Mouse (Mus musculus) CH12.LX (cell line): ENCODE data around the gene Sema3b. TPM values are rescaled to one million over a fixed set of nuclear protein-coding genes. Genes with fewer than 3 reads are reported as not detected.

Experiments used
- DNase-seq: peaks from one replicate; pipeline ENCODE4 v3.0.0-alpha.2; 2013; ENCODE audit errors: extremely low read depth
- H3K27ac ChIP-seq: 2 replicates; pipeline ENCODE4 v1.5.1; 2012; ENCODE audit warnings: low read depth, mild to moderate bottlenecking, control low read depth, moderate library complexity; ENCODE audit not compliant: insufficient read depth
- H3K27me3 ChIP-seq: replicated peaks from 2 replicates; pipeline ENCODE3; 2012; ENCODE audit warnings: inconsistent platforms
- H3K36me3 ChIP-seq, 2 experiments: replicated peaks in 1 of 2; 2 replicates each; pipeline versions ENCODE3 to v1.6.1; 2012; ENCODE audit warnings: inconsistent platforms in 1 of 2, low read length in 1 of 2, mild to moderate bottlenecking in 1 of 2, mixed read lengths in 1 of 2, moderate library complexity in 1 of 2; ENCODE audit not compliant: control insufficient read depth in 1 of 2, insufficient read depth in 1 of 2
- H3K4me1 ChIP-seq, 2 experiments: 2 replicates each; pipeline ENCODE4 v1.6.1; 2012; ENCODE audit warnings: inconsistent platforms in 1 of 2, moderate library complexity in 1 of 2; ENCODE audit not compliant: insufficient read depth in 2 of 2, control insufficient read depth in 1 of 2
- H3K4me2 ChIP-seq: 2 replicates; pipeline ENCODE4 v1.6.1; 2012; ENCODE audit warnings: low read depth, mild to moderate bottlenecking, control low read depth; ENCODE audit not compliant: poor library complexity, insufficient read depth, severe bottlenecking
- H3K4me3 ChIP-seq, 3 experiments: fragments of 150-350 bp in 1 of 3; sonication (generic) in 1 of 3; replicated peaks in 1 of 3; 2 replicates each; pipeline versions ENCODE3 to v1.5.1; 2011 to 2012; ENCODE audit warnings: low read depth in 2 of 3, low read length in 2 of 3, mild to moderate bottlenecking in 2 of 3, moderate library complexity in 2 of 3, control low read depth in 1 of 3, improper control_type of control experiment in 1 of 3, inconsistent platforms in 1 of 3, mixed read lengths in 1 of 3; ENCODE audit not compliant: poor library complexity in 1 of 3
- H3K79me2 ChIP-seq: replicated peaks from 2 replicates; pipeline ENCODE4 v1.6.1; 2012; ENCODE audit warnings: mild to moderate bottlenecking, moderate library complexity; ENCODE audit not compliant: control insufficient read depth, poor library complexity, insufficient read depth, severe bottlenecking; ENCODE audit errors: extremely low read depth
- H3K9ac ChIP-seq: 2 replicates; pipeline ENCODE4 v1.6.1; 2012; ENCODE audit warnings: low read depth, mild to moderate bottlenecking, control low read depth, moderate library complexity; ENCODE audit not compliant: insufficient read depth
- H3K9me3 ChIP-seq: replicated peaks from 2 replicates; pipeline ENCODE3; 2012; ENCODE audit warnings: low read length, inconsistent platforms, mixed read lengths
- BHLHE40 ChIP-seq: IDR thresholded peaks from 2 replicates; pipeline ENCODE4 v1.6.1; 2011; ENCODE audit warnings: mild to moderate bottlenecking, low read depth, low read length, improper control_type of control experiment
- CTCF ChIP-seq, 2 experiments: IDR thresholded peaks in 1 of 2; conservative IDR thresholded peaks in 1 of 2; 2 replicates each; pipeline ENCODE4 v1.5.1; 2011 to 2012; ENCODE audit warnings: low read depth in 2 of 2, low read length in 2 of 2, improper control_type of control experiment in 1 of 2, inconsistent platforms in 1 of 2, mild to moderate bottlenecking in 1 of 2, moderate library complexity in 1 of 2
- E2F4 ChIP-seq: IDR thresholded peaks from 2 replicates; pipeline ENCODE4 v1.6.1; 2011; ENCODE audit warnings: low read depth, low read length, improper control_type of control experiment; ENCODE audit not compliant: insufficient replicate concordance
- ELF1 ChIP-seq: IDR thresholded peaks from 2 replicates; pipeline ENCODE4 v1.6.1; 2014; ENCODE audit warnings: low read depth, mild to moderate bottlenecking, inconsistent platforms, low read length, improper control_type of control experiment
- ETS1 ChIP-seq: conservative IDR thresholded peaks from 2 replicates; pipeline ENCODE4 v1.6.1; 2012; ENCODE audit warnings: low read depth, mild to moderate bottlenecking, inconsistent platforms, low read length, improper control_type of control experiment, moderate library complexity
- HCFC1 ChIP-seq: IDR thresholded peaks from 2 replicates; pipeline ENCODE4 v1.6.1; 2012; ENCODE audit warnings: low read depth, mild to moderate bottlenecking, inconsistent platforms, low read length, improper control_type of control experiment
- IRF4 ChIP-seq: IDR thresholded peaks from 2 replicates; pipeline ENCODE4 v1.6.1; 2014; ENCODE audit warnings: low read depth, mild to moderate bottlenecking, inconsistent platforms, low read length, improper control_type of control experiment
- JUND ChIP-seq: conservative IDR thresholded peaks from 2 replicates; pipeline ENCODE4 v1.6.1; 2011; ENCODE audit warnings: low read depth, low read length, improper control_type of control experiment
- MAZ ChIP-seq: IDR thresholded peaks from 2 replicates; pipeline ENCODE4 v1.6.1; 2012; ENCODE audit warnings: low read depth, mild to moderate bottlenecking, inconsistent platforms, low read length, improper control_type of control experiment, moderate library complexity
- MEF2A ChIP-seq: IDR thresholded peaks from 2 replicates; pipeline ENCODE4 v1.6.1; 2014; ENCODE audit warnings: low read depth, mild to moderate bottlenecking, inconsistent platforms, low read length, improper control_type of control experiment, borderline replicate concordance
- MXI1 ChIP-seq: IDR thresholded peaks from 2 replicates; pipeline ENCODE4 v1.6.1; 2011; ENCODE audit warnings: mild to moderate bottlenecking, low read depth, low read length, improper control_type of control experiment
- MYC ChIP-seq: IDR thresholded peaks from 2 replicates; pipeline ENCODE4 v1.6.1; 2011; ENCODE audit warnings: low read depth, mild to moderate bottlenecking, improper control_type of control experiment, low read length
- NELFE ChIP-seq: IDR thresholded peaks from 2 replicates; pipeline ENCODE4 v1.6.1; 2011; ENCODE audit warnings: low read depth, low read length, improper control_type of control experiment
- NRF1 ChIP-seq: IDR thresholded peaks from 2 replicates; pipeline ENCODE4 v1.6.1; 2014; ENCODE audit warnings: low read depth, mild to moderate bottlenecking, inconsistent platforms, low read length, improper control_type of control experiment, moderate library complexity
- POLR2A ChIP-seq: IDR thresholded peaks from 2 replicates; pipeline ENCODE4 v1.6.1; 2011; ENCODE audit warnings: low read depth, mild to moderate bottlenecking, improper control_type of control experiment, low read length
- RAD21 ChIP-seq: IDR thresholded peaks from 2 replicates; pipeline ENCODE4 v1.6.1; 2011; ENCODE audit warnings: low read depth, mild to moderate bottlenecking, low read length, improper control_type of control experiment, moderate library complexity
- RCOR1 ChIP-seq: conservative IDR thresholded peaks from 2 replicates; pipeline ENCODE4 v1.6.1; 2012; ENCODE audit warnings: low read depth, mild to moderate bottlenecking, inconsistent platforms, low read length, improper control_type of control experiment
- SIN3A ChIP-seq: IDR thresholded peaks from 2 replicates; pipeline ENCODE4 v1.6.1; 2012; ENCODE audit warnings: low read length, improper control_type of control experiment, inconsistent platforms
- UBTF ChIP-seq: IDR thresholded peaks from 2 replicates; pipeline ENCODE4 v1.6.1; 2012; ENCODE audit warnings: low read depth, mild to moderate bottlenecking, inconsistent platforms, low read length, improper control_type of control experiment, moderate library complexity
- ZMIZ1 ChIP-seq: IDR thresholded peaks from 2 replicates; pipeline ENCODE4 v1.6.1; 2012; ENCODE audit warnings: low read depth, mild to moderate bottlenecking, inconsistent platforms, low read length, improper control_type of control experiment
- ZNF384 ChIP-seq: IDR thresholded peaks from 2 replicates; pipeline ENCODE4 v1.6.1; 2012; ENCODE audit warnings: low read depth, low read length, improper control_type of control experiment, inconsistent platforms
- dilution Hi-C: fragments of 300-500 bp; cut with MboI; formaldehyde crosslinking; loops from 2 replicates; pipeline ENCODE4 v1.14.3; 2020; ENCODE audit warnings: low sequenced_read_pairs; ENCODE audit not compliant: extremely low pct_unique_long_range_greater_than_20kb, extremely low pct_ligation_motif_present
- in situ Hi-C: fragments of 300-500 bp; cut with MboI; formaldehyde crosslinking; loops from 3 replicates; pipeline ENCODE4 v1.14.3; 2019; ENCODE audit warnings: low sequenced_read_pairs, low pct_ligation_motif_present, low pct_unique_long_range_greater_than_20kb, mixed read lengths
- polyA plus RNA-seq: library from polyadenylated mRNA; unstranded; fragments of >175 nt; gene quantifications from 2 replicates; pipeline ENCODE4 v1.2.1, GENCODE M21; 2012; ENCODE audit warnings: low read depth; ENCODE audit not compliant: insufficient read length
- total RNA-seq, 2 experiments: library from RNA; depleted of rRNA; stranded (reverse); fragments of 300-350 nt in 1 of 2; fragments of >200 nt in 1 of 2; gene quantifications; 2 replicates each; pipeline ENCODE4 v1.2.3; 2012 to 2014

The Sema3b gene
- total and polyA plus RNA-seq, 3 experiments: 4.3 to 11.6 (median 8.0) TPM

GRCm38 (mm10) chr9:107552690-107553393 lies 56.2 kb downstream of the Sema3b start (continued):
- TF ChIP-seq RAD21 (no peak), ZNF384 (no peak), POLR2A (no peak)

DNA sequence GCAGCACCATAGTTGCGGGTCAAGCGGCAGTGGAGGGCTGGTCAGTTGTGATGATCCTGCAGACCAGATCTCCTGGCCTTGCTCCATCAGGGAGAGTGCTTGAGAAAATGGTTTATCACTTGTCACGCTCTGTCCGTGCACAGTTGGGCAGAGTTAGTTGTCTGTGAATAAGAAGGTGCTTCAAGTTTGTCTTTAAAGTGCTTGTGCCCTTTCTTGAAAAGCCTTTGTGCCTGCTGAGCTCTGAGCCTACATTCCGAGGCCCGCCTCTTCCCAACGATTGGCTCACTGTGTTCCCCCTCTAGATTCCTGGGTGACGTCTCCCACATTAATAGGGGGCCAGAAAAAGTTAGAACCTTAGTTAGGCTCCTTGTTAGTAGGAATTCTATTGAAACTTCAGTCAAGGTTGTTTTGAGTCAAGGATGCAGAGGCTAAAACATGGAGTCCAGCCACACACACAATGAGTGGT lies 57.1 kb downstream of the Sema3b start:
- no peaks in the 10 kb centered on the region for H3K9me3 ChIP-seq
- H3K27me3 ChIP-seq: no peaks in the 10 kb centered on the region
- no peak overlapping the region for H3K27ac ChIP-seq
- TF ChIP-seq ETS1: no peak
- no peak for TF ChIP-seq HCFC1
- TF ChIP-seq POLR2A: no peak
- no peak for TF ChIP-seq NRF1
- no peak for TF ChIP-seq ZMIZ1
- no peak for TF ChIP-seq E2F4
- TF ChIP-seq NELFE: no peak
- TF ChIP-seq UBTF: no peak
- no peak for TF ChIP-seq RCOR1
- TF ChIP-seq SIN3A: no peak
- TF ChIP-seq MEF2A: no peak
- TF ChIP-seq MAZ: no peak
- TF ChIP-seq RAD21: no peak
- no peak for TF ChIP-seq MYC
- TF ChIP-seq BHLHE40: no peak
- no peak for TF ChIP-seq CTCF (conservative IDR thresholded peaks at IDR 0.05 in 1 of 2, IDR thresholded peaks at IDR 0.05 in 1 of 2; ENCODE audit: low read depth in 2 of 2, low read length in 2 of 2)
- TF ChIP-seq ELF1: no peak
- no peak for TF ChIP-seq IRF4
- no peak for TF ChIP-seq JUND
- TF ChIP-seq MXI1: no peak
- DNase-seq: no peak
- in situ Hi-C loops: no loop called here
- H3K79me2 ChIP-seq: peaks cover 21% of the 10 kb centered on the region
- no peak overlapping the region for H3K4me2 ChIP-seq
- peaks cover 5 to 22% of the 10 kb centered on the region in 2 experiments for H3K36me3 ChIP-seq
- H3K9ac ChIP-seq: no peak overlapping the region
- H3K4me3 ChIP-seq: no peak overlapping the region
- H3K4me1 ChIP-seq: peaks cover 10 to 43% of the 10 kb centered on the region in 2 experiments
- dilution Hi-C loops: no loop called here
